Mouse (Mus musculus): ENCODE data around the gene 1700109H08Rik.

GRCm38 (mm10) chr5:3521741-3522140 lies 49.6 kb upstream of the 1700109H08Rik start:
- TF ChIP-seq CTCF (conservative IDR thresholded peaks at IDR 0.05; ENCODE audit: insufficient read depth, insufficient read length, low read depth, low read length) = no peak
- no peak for TF ChIP-seq POLR2A (IDR thresholded peaks at IDR 0.05; ENCODE audit: low read depth, low read length)

Measured in kidney, adult 2 months (tissue).